Mouse (Mus musculus) ES-E14 (cell line): Measurements from ENCODE around the gene Slc25a12. TPM values are rescaled to one million over a fixed set of nuclear protein-coding genes. Genes with fewer than 3 reads are reported as not detected.

Source experiments
- DNase-seq: peaks from one replicate; pipeline ENCODE4 v3.0.0-alpha.2; 2013; ENCODE audit warnings: low read depth, low spot score
- H3K27ac ChIP-seq: 2 replicates; pipeline ENCODE4 v1.5.1; 2012; ENCODE audit warnings: low read depth, mild to moderate bottlenecking, low read length, moderate library complexity, mixed read lengths; ENCODE audit not compliant: poor library complexity, insufficient read depth, severe bottlenecking
- H3K36me3 ChIP-seq: 2 replicates; pipeline ENCODE4 v1.6.1; 2012; ENCODE audit warnings: mild to moderate bottlenecking, low read length, moderate library complexity, mixed read lengths; ENCODE audit not compliant: control insufficient read depth, poor library complexity, insufficient read depth, severe bottlenecking
- H3K4me1 ChIP-seq, 2 experiments: fragments of 150-350 bp in 1 of 2; sonication (generic) in 1 of 2; 2 replicates each; pipeline ENCODE4 v1.6.1; 2012; ENCODE audit warnings: low read length in 2 of 2, mild to moderate bottlenecking in 1 of 2, mixed read lengths in 1 of 2; ENCODE audit not compliant: control insufficient read depth in 2 of 2, insufficient read depth in 2 of 2, poor library complexity in 1 of 2
- H3K4me3 ChIP-seq, 2 experiments: fragments of 150-350 bp in 1 of 2; sonication (generic) in 1 of 2; 2 replicates each; pipeline ENCODE4 v1.5.1; 2012; ENCODE audit warnings: low read length in 2 of 2, low read depth in 1 of 2, mild to moderate bottlenecking in 1 of 2, mixed read lengths in 1 of 2; ENCODE audit not compliant: insufficient read depth in 1 of 2, poor library complexity in 1 of 2, severe bottlenecking in 1 of 2
- H3K9ac ChIP-seq: 2 replicates; pipeline ENCODE4 v1.6.1; 2012; ENCODE audit warnings: low read depth, mild to moderate bottlenecking, low read length, mixed read lengths; ENCODE audit not compliant: poor library complexity, insufficient read depth, severe bottlenecking
- H3K9me3 ChIP-seq: fragments of 150-350 bp; sonication (generic); 2 replicates; pipeline ENCODE4 v1.6.1; 2012; ENCODE audit warnings: low read depth, mild to moderate bottlenecking, low read length; ENCODE audit not compliant: control insufficient read depth, insufficient read depth
- CHD2 ChIP-seq: IDR thresholded peaks from 2 replicates; pipeline ENCODE4 v1.6.1; 2014; ENCODE audit warnings: mild to moderate bottlenecking, low read depth, low read length, inconsistent platforms
- HCFC1 ChIP-seq: IDR thresholded peaks from 2 replicates; pipeline ENCODE4 v1.6.1; 2012; ENCODE audit warnings: low read length, inconsistent platforms, borderline replicate concordance; ENCODE audit not compliant: insufficient read depth
- MAFK ChIP-seq: IDR thresholded peaks from 2 replicates; pipeline ENCODE4 v1.6.1; 2014; ENCODE audit warnings: mild to moderate bottlenecking, low read depth, low read length, inconsistent platforms; ENCODE audit not compliant: insufficient read depth
- ZC3H11A ChIP-seq: IDR thresholded peaks from 2 replicates; pipeline ENCODE4 v1.6.1; 2012; ENCODE audit warnings: low read depth, mild to moderate bottlenecking, inconsistent platforms, low read length, borderline replicate concordance
- ZNF384 ChIP-seq: IDR thresholded peaks from 2 replicates; pipeline ENCODE4 v1.6.1; 2012; ENCODE audit warnings: low read depth, low read length, inconsistent platforms
- in situ Hi-C, 2 experiments: fragments of 600-800 bp; cut with MboI; formaldehyde crosslinking; loops; one replicate each; pipeline ENCODE4 v1.15.1; 2025; ENCODE audit warnings: low sequenced_read_pairs in 2 of 2, inconsistent platforms in 1 of 2; ENCODE audit not compliant: unreplicated experiment in 2 of 2
- total RNA-seq: library from RNA; depleted of rRNA; stranded (reverse); fragments of 300-350 nt; gene quantifications from 2 replicates; pipeline ENCODE4 v1.2.3, GENCODE M21; 2012

The Slc25a12 gene
- total RNA-seq, 1 experiment: 42.6 TPM

DNA sequence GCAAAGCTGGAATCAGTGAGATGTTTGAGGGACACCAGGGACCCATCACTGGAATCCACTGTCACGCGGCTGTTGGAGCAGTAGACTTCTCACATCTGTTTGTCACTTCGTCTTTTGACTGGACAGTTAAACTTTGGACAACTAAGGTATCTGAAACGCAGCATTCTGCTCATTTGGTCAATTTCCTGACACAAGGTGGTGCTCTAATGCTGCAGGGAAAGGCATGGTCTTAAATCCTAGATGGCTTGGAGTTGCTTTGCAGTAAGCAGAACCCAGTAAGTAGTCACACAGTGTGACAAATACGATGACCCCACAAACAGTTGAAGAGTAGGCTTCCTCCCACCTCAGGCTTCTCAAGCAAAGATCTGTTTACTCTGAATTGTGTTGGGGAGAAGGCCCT, 116.7 kb downstream of the Slc25a12 start:
- Histone ChIP-seq H3K4me1 (no peaks in the 10 kb centered on the region), H3K27ac (no peak overlapping the region), H3K4me3 (no peak overlapping the region), H3K9ac (no peak overlapping the region), H3K36me3 (peaks cover 6% of the 10 kb centered on the region; the same call in 1 of the 2 replicates), H3K9me3 (no peaks in the 10 kb centered on the region)
- in situ Hi-C loops: no loop called here
- no peak for DNase-seq
- TF ChIP-seq CHD2 (no peak), MAFK (no peak), ZNF384 (no peak)

DNA sequence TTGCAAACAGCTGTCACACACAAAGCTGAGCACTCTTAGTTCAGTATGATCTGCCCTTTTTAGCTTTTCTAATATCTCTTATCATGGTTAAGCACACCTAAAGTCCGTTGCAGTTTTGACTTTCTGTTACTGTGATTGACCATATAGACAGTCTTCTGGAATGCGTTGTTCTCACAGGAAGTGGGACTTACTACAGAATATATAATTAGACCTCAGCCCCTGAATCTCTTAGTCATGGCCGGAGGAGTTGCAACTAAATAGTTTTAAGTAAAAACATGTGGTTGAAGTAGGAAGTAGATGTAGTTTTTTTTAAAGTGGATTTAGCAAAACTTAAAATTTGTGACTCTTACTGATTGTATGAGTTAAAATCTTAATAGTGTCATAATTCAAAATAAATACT, 119.5 kb downstream of the Slc25a12 start:
- no peak for DNase-seq
- Histone ChIP-seq H3K36me3 (peaks cover 6% of the 10 kb centered on the region; the same call in 1 of the 2 replicates), H3K9me3 (no peaks in the 10 kb centered on the region), H3K4me1 (no peaks in the 10 kb centered on the region), H3K9ac (no peak overlapping the region), H3K27ac (no peak overlapping the region), H3K4me3 (no peak overlapping the region)
- in situ Hi-C loops: no loop called here
- TF ChIP-seq ZC3H11A: no peak
- TF ChIP-seq ZNF384: no peak
- no peak for TF ChIP-seq HCFC1
- TF ChIP-seq MAFK: no peak
- TF ChIP-seq CHD2: no peak

DNA sequence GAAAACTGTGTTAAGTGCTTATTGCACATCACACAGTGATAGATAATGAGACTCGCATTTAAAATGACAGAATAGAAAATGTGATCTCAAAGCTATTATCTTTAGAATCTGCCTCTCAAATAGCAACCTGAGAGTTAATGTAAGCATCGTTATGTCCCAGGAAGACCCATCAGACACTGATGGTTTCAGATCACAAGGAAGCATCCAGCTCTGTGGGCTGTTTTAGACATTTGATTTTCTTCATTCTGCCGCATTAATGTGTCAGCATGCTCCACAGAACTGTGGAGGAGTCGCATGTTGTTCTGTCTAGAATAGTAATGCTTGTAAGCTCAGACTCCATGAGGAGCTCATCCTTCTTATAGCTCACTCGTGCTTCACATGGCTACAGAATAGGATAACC, 121.5 kb downstream of the Slc25a12 start:
- H3K4me3 ChIP-seq: no peak overlapping the region
- no peak overlapping the region for H3K27ac ChIP-seq
- in situ Hi-C loops: no loop called here
- no peak for DNase-seq
- H3K9me3 ChIP-seq: no peaks in the 10 kb centered on the region
- H3K36me3 ChIP-seq: peaks cover 6% of the 10 kb centered on the region; the same call in 1 of the 2 replicates
- H3K9ac ChIP-seq: no peak overlapping the region
- no peak for TF ChIP-seq MAFK
- no peak for TF ChIP-seq ZC3H11A
- TF ChIP-seq ZNF384: no peak
- no peak for TF ChIP-seq HCFC1
- no peak for TF ChIP-seq CHD2
- no peaks in the 10 kb centered on the region for H3K4me1 ChIP-seq

DNA sequence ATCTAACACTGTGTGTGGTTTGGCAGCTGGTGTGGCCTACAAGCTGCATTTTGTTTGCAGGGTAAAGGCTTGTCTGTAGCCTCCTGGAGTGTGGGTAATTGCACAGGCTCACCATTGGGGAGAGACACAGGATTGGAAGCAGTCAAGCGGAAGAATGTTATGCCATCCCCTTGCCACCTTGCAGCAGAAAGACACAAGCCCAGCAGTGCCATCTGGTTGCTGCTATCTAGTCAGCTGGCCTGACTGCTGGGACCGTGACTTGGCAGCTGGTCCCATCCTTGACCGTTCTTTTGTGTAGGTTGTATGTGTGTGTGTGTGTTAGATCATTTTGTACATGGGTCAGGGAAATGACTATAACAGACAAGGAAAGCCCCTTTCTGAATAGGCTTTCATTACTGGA, 122.1 kb downstream of the Slc25a12 start:
- Histone ChIP-seq H3K4me1 (no peaks in the 10 kb centered on the region), H3K36me3 (peaks cover 4% of the 10 kb centered on the region; the same call in 1 of the 2 replicates), H3K4me3 (no peak overlapping the region), H3K27ac (no peak overlapping the region), H3K9ac (no peak overlapping the region), H3K9me3 (no peaks in the 10 kb centered on the region)
- no peak for TF ChIP-seq ZC3H11A
- TF ChIP-seq CHD2: no peak
- TF ChIP-seq ZNF384: no peak
- TF ChIP-seq MAFK: no peak
- no peak for TF ChIP-seq HCFC1
- in situ Hi-C loops: no loop called here
- no peak for DNase-seq

DNA sequence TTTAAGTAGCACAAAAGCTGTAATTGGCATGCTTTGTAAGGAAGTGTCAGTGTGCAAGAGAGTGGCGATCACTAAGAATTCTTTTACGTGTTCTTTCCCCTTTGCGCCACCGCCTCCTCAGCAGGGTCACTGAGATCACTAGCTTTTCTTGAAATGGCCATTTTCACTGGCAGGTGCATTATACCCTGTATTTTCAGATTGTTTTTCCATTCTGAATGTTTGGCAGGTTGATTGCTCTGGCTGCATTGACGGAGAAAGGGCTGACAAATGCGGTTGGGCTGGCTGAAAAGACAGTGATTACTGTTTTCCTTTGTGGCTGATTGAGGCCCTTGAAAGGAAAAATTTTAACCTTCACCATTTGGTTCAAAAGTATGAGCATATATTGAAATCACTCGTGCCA, 122.7 kb downstream of the Slc25a12 start:
- no peak for TF ChIP-seq ZNF384
- TF ChIP-seq MAFK: no peak
- no peak for TF ChIP-seq HCFC1
- TF ChIP-seq CHD2: no peak
- TF ChIP-seq ZC3H11A: no peak
- Histone ChIP-seq H3K27ac (no peak overlapping the region), H3K4me3 (no peak overlapping the region), H3K9me3 (no peaks in the 10 kb centered on the region), H3K9ac (no peak overlapping the region; the same call in 1 of the 2 replicates), H3K4me1 (no peaks in the 10 kb centered on the region), H3K36me3 (peaks cover 4% of the 10 kb centered on the region; the same call in 1 of the 2 replicates)
- in situ Hi-C loops: no loop called here
- DNase-seq: no peak
